Mouse (Mus musculus) heart, adult 2 months (tissue): ENCODE results near the gene Mtf1. TPM values are rescaled to one million over a fixed set of nuclear protein-coding genes. Genes with fewer than 3 reads are reported as not detected.

Source experiments
- DNase-seq, 2 experiments: peaks; one replicate each; pipeline ENCODE4 v3.0.0; 2021
- H3K27ac ChIP-seq: fragments of 200-600 bp; 2 replicates; pipeline ENCODE4 v1.8.1; 2022
- H3K27me3 ChIP-seq: fragments of 200-500 bp; 2 replicates; pipeline ENCODE4 v1.6.1; 2012; ENCODE audit warnings: mild to moderate bottlenecking, low read length, inconsistent platforms, mixed read lengths; ENCODE audit not compliant: control insufficient read depth, insufficient read depth
- H3K36me3 ChIP-seq: fragments of 200-500 bp; 2 replicates; pipeline ENCODE4 v1.6.1; 2012; ENCODE audit warnings: low read length, inconsistent platforms; ENCODE audit not compliant: control insufficient read depth, insufficient read depth
- H3K4me1 ChIP-seq: fragments of 200-500 bp; 2 replicates; pipeline ENCODE4 v1.6.1; 2011; ENCODE audit warnings: low read length; ENCODE audit not compliant: control insufficient read depth, insufficient read depth
- H3K4me3 ChIP-seq: fragments of 200-600 bp; 2 replicates; pipeline ENCODE4 v1.8.1; 2022
- H3K79me2 ChIP-seq: fragments of 200-500 bp; replicated peaks from 2 replicates; pipeline ENCODE4 v1.6.1; 2012; ENCODE audit warnings: mild to moderate bottlenecking, inconsistent platforms, low read length, moderate library complexity, mixed read lengths; ENCODE audit not compliant: control insufficient read depth, insufficient read depth
- H3K9ac ChIP-seq: fragments of 200-500 bp; 2 replicates; pipeline ENCODE4 v1.6.1; 2012; ENCODE audit warnings: low read depth, mild to moderate bottlenecking, control low read depth, inconsistent platforms, low read length, mixed read lengths
- CTCF ChIP-seq: fragments of 200-600 bp; IDR thresholded peaks from 2 replicates; pipeline ENCODE4 v1.8.1; 2022; ENCODE audit warnings: antibody characterized with exemption, mild to moderate bottlenecking, moderate library complexity
- EP300 ChIP-seq: fragments of 200-500 bp; IDR thresholded peaks from 2 replicates; pipeline ENCODE4 v1.6.1; 2011; ENCODE audit warnings: low read depth, low read length, control low read depth; ENCODE audit not compliant: insufficient read depth
- POLR2A ChIP-seq: fragments of 200-500 bp; IDR thresholded peaks from 2 replicates; pipeline ENCODE4 v1.6.1; 2011; ENCODE audit warnings: mild to moderate bottlenecking, low read depth, low read length, control low read depth; ENCODE audit not compliant: insufficient read depth
- WGBS: fragments of 180-500 bp; shearing (Covaris S2); methylation state at CpG from one replicate; pipeline ENCODE4 v1.1.7; 2018; 5-methylcytosine and 5-hydroxymethylcytosine counted together
- intact Hi-C: fragments of 180-260 bp; cut with DNase I; formaldehyde crosslinking; loops from one replicate; pipeline ENCODE4 v1.15.1; 2025
- polyA plus RNA-seq: library from polyadenylated mRNA; depleted of rRNA; stranded (reverse); fragments of >200 nt; gene quantifications from 2 replicates; pipeline ENCODE4 v1.2.3, GENCODE M21; 2012
- total RNA-seq, 2 experiments: library from RNA; stranded (reverse); gene quantifications; 2 replicates each; pipeline ENCODE4 v1.2.3; 2021

Gene Mtf1
- total and polyA plus RNA-seq, 3 experiments = 4.7 to 15.7 (median 15.3) TPM

DNA sequence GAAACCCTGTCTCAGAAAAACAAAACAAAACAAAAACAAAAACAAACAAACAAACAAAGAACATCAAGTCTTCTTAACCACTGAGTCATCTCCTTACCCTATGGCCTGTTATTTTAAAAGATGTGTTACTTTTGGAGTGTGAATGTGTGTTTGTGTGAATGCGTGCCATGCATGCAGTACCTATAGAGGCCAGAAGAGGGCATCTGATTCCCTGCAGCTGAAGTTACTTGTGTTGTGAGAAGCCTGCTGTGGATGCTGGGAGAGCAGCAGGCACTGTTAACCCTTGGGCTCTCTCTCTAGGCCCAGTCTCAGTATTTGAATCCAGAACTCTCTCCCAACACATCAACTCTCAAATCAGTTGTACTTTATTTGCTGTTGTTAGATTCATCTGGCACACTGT is 70.8 kb downstream of the Mtf1 start:
- Histone ChIP-seq H3K4me1 (no peaks in the 10 kb centered on the region), H3K9ac (no peak overlapping the region), H3K27me3 (peaks cover under 1% of the 10 kb centered on the region; the same call in 1 of the 2 replicates), H3K4me3 (no peak overlapping the region), H3K36me3 (no peaks in the 10 kb centered on the region), H3K27ac (no peak overlapping the region), H3K79me2 (no peaks in the 10 kb centered on the region)
- no peak for DNase-seq
- TF ChIP-seq CTCF = peak; percentile 42
- no peak for TF ChIP-seq EP300
- TF ChIP-seq POLR2A = no peak
- 83% methylated on average over 1 of the region's 1 CpGs for WGBS
- intact Hi-C loops = no loop called here

DNA sequence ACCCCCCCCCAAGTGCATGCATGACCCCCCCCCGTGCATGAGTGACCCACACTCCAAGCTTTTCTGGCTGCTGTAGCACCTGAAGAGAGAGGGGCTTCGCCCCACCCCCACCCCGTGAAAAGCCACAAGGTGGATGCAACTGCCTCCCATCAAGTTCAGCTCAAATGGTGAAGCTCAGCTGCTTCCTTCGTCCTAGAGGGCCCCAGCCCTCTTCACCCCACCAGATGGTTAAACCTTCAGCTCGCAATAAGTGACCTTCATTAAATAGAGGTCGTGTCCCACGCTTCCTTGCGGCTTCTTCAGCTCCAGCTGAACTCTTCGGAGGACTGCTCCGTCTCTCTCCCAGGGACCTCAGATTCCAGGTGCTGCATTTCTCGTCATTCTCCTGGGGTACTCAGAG is 78.7 kb downstream of the Mtf1 start, which contains the start of gene Epha10:
TSS of gene Epha10 (plus strand) at position 301 of the 400 bp plus-strand sequence.
- Histone ChIP-seq H3K9ac (no peak within 1 kb of the TSS), H3K27me3 (peaks cover 10% of the 10 kb centered on the region), H3K4me3 (no peak within 1 kb of the TSS), H3K4me1 (no peaks in the 10 kb centered on the region), H3K27ac (no peak within 1 kb of the TSS), H3K79me2 (no peaks in the 10 kb centered on the region), H3K36me3 (no peaks in the 10 kb centered on the region)
- TF ChIP-seq POLR2A (no peak), EP300 (no peak)
- no peak for DNase-seq
- intact Hi-C loops = no loop called here
- 8% methylated on average over 11 of the region's 11 CpGs for WGBS

DNA sequence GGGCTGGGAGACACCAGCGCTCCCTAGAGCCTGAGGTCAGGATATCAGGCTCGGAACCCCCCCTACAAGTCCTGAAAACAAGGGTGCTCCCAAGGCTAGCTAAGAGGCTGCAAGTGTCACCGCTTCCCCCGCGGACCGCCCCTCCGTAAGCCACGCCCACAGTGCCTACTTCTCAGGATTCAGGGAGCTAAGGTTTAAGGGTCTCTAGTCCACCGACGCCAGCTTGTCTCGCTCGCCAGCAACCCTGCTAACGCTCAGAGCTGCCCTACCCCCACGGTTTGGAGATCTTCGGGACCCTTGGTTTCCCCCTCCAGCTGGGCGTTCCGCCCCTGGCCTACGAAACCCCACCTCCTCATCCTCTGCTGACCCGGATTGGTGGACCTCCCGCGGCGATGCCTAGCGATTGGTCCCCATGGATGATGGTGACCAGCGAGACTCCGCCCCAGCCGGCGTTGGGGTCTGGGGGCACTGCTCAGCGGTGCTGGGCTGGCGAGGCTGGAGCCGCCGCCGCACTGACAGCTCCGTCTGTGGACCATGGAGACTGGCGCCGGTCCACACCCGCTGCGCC is 79.5 kb downstream of the Mtf1 start:
- no peaks in the 10 kb centered on the region for H3K4me1 ChIP-seq
- H3K27me3 ChIP-seq = peaks cover 14% of the 10 kb centered on the region
- TF ChIP-seq CTCF (no peak), POLR2A (no peak)
- intact Hi-C loops = no loop called here
- no peaks in the 10 kb centered on the region for H3K36me3 ChIP-seq
- no peak for DNase-seq
- no peak overlapping the region for H3K4me3 ChIP-seq
- H3K79me2 ChIP-seq = no peaks in the 10 kb centered on the region
- H3K27ac ChIP-seq = no peak overlapping the region
- WGBS = 2% methylated on average over 37 of the region's 37 CpGs
- H3K9ac ChIP-seq = no peak overlapping the region

DNA sequence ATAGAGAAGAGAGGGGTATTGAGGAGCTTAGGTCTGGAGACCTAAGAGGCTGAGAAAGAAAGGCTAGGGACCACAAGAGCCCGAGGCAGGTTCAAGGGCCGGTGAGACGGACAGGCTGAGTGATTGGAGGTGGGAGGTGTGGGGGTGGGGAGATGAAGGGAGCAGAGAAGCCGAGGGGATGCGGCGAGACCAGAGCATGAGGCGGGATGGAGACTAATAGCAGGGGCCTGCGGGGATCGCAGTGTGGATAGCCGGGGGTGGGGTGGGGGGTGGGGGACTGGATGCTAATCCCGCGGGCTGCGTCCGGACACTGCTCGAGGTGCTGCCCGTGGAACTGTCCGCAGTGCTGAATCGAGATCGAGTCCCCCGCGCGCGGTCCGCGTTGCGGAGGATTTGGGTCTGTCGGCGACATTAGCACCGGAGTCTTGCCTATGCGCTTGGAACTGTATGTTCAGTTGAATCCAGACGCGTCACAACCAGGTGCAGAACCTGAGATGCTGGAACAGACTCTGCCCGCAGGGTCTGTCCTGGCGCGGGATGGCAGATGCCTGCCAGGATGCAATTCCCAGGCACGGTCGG is 80.3 kb downstream of the Mtf1 start:
- Histone ChIP-seq H3K27ac (no peak overlapping the region), H3K9ac (no peak overlapping the region), H3K79me2 (no peaks in the 10 kb centered on the region), H3K4me1 (no peaks in the 10 kb centered on the region), H3K36me3 (no peaks in the 10 kb centered on the region), H3K27me3 (peaks cover 14% of the 10 kb centered on the region), H3K4me3 (no peak overlapping the region)
- DNase-seq = peak in 1 of 2 experiments; percentile 36
- intact Hi-C loops = no loop called here
- WGBS = 3% methylated on average over 36 of the region's 37 CpGs
- TF ChIP-seq EP300 = no peak
- no peak for TF ChIP-seq CTCF
- no peak for TF ChIP-seq POLR2A

DNA sequence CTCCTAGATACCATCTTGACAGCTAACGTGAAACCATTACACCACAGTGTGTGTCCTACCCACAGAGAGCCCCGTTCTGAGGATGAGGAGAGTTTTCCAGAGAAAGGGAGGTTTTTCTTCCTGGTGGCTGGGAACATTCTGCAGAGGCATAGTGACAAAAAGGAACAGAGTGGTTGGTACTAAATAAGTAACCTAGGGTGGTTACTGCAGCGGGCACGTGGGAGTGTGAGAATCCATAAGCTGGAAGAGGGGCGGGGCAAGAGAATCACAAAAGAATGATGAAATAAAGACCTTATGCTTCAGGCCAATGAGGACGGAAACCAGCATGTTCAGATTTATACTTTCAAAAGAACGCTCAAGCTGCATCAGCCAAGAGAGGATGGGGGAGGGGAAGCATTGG is 86.8 kb downstream of the Mtf1 start:
- Histone ChIP-seq H3K27ac (no peak overlapping the region), H3K27me3 (peaks cover 8% of the 10 kb centered on the region)
- 61% methylated on average over 7 of the region's 7 CpGs for WGBS

DNA sequence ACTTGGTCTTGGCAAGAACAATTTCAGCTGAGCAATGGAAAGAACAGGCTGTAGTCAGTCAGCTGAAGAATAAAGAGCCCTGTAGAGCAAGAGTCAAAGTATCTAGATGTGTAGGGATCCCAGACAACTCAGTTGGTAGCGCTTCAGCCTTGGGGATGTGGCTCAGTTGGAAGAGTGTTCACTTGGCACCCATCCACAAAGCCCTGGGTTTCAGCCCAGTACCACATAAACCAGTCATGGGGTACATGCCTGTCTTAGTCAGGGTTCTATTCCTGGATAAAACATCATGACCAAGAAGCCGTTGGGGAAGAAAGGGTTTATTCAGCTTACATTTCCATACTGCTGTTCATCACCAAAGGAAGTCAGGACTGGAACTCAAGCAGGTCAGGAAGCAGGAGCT is 88.0 kb downstream of the Mtf1 start:
- Histone ChIP-seq H3K9ac (no peak overlapping the region), H3K79me2 (no peaks in the 10 kb centered on the region), H3K27me3 (peaks cover 14% of the 10 kb centered on the region), H3K36me3 (no peaks in the 10 kb centered on the region), H3K27ac (no peak overlapping the region), H3K4me3 (no peak overlapping the region), H3K4me1 (no peaks in the 10 kb centered on the region)
- TF ChIP-seq POLR2A (no peak), EP300 (no peak), CTCF (no peak)
- intact Hi-C loops = no loop called here
- DNase-seq = no peak
- 79% methylated on average over 2 of the region's 2 CpGs for WGBS

More for the DNA sequence above, 86.8 kb downstream of the Mtf1 start:
- no peaks in the 10 kb centered on the region for H3K36me3 ChIP-seq
- intact Hi-C loops = no loop called here
- H3K9ac ChIP-seq = no peak overlapping the region
- no peak for TF ChIP-seq CTCF
- TF ChIP-seq EP300 = no peak
- TF ChIP-seq POLR2A = no peak
- no peaks in the 10 kb centered on the region for H3K4me1 ChIP-seq
- H3K4me3 ChIP-seq = no peak overlapping the region
- no peaks in the 10 kb centered on the region for H3K79me2 ChIP-seq
- DNase-seq = no peak
